Mouse (Mus musculus): ENCODE data around the gene Arid1b.

GRCm38 (mm10) chr17:5066835-5067234 is 72.7 kb downstream of the Arid1b start:
- TF ChIP-seq CTCF (IDR thresholded peaks at IDR 0.05; ENCODE audit: low read depth, low read length) (no peak), GATA1 (IDR thresholded peaks at IDR 0.05; ENCODE audit: borderline replicate concordance, low read length) (no peak)
